Mouse (Mus musculus) cerebellum, adult 2 months (tissue): ENCODE measurements around the gene Fzd1. TPM values are rescaled to one million over a fixed set of nuclear protein-coding genes. Genes with fewer than 3 reads are reported as not detected.

Experiments used
- DNase-seq, 2 experiments: peaks; one replicate each; pipeline ENCODE4 v3.0.0; 2021
- H3K27ac ChIP-seq: fragments of 200-500 bp; 2 replicates; pipeline ENCODE4 v1.5.1; 2012; ENCODE audit warnings: low read length, control low read depth, inconsistent platforms; ENCODE audit not compliant: insufficient read depth
- H3K27me3 ChIP-seq: fragments of 200-500 bp; 2 replicates; pipeline ENCODE4 v1.6.1; 2012; ENCODE audit warnings: inconsistent platforms, mild to moderate bottlenecking, low read length, moderate library complexity; ENCODE audit not compliant: control insufficient read depth, insufficient read depth
- H3K4me1 ChIP-seq: fragments of 200-500 bp; 2 replicates; pipeline ENCODE4 v1.6.1; 2011; ENCODE audit warnings: low read length; ENCODE audit not compliant: control insufficient read depth, insufficient read depth
- H3K4me3 ChIP-seq: fragments of 200-500 bp; replicated peaks from 2 replicates; pipeline ENCODE3; 2011; ENCODE audit warnings: mild to moderate bottlenecking, low read depth, low read length, control low read depth; ENCODE audit not compliant: insufficient read depth
- CTCF ChIP-seq: fragments of 200-500 bp; IDR thresholded peaks from 2 replicates; pipeline ENCODE4 v1.5.1; 2011; ENCODE audit warnings: low read depth, mild to moderate bottlenecking, control low read depth, low read length, moderate library complexity, borderline replicate concordance; ENCODE audit not compliant: insufficient read depth
- POLR2A ChIP-seq: fragments of 200-500 bp; IDR thresholded peaks from 2 replicates; pipeline ENCODE4 v1.6.1; 2011; ENCODE audit warnings: low read length, control low read depth, borderline replicate concordance; ENCODE audit not compliant: insufficient read depth
- WGBS: fragments of 180-500 bp; shearing (Covaris S2); methylation state at CpG from one replicate; pipeline ENCODE4 v1.1.7; 2018; 5-methylcytosine and 5-hydroxymethylcytosine counted together
- polyA plus RNA-seq: library from polyadenylated mRNA; depleted of rRNA; stranded (reverse); fragments of >200 nt; gene quantifications from 2 replicates; pipeline ENCODE4 v1.2.3, GENCODE M21; 2012

Fzd1 gene
- polyA plus RNA-seq, 1 experiment: 29.7 TPM

- Histone ChIP-seq H3K4me1 (no peaks in the 10 kb centered on the region), H3K27me3 (no peaks in the 10 kb centered on the region), H3K27ac (no peak overlapping the region), H3K4me3 (no peak overlapping the region)
- 45% methylated on average over 6 of the region's 6 CpGs for WGBS
- DNase-seq: no peak
- no peak for TF ChIP-seq POLR2A
- TF ChIP-seq CTCF: no peak
Observed at GRCm38 (mm10) chr5:4737013-4737412, 20.8 kb downstream of the Fzd1 start.

- no peak overlapping the region for H3K4me3 ChIP-seq
- WGBS: 83% methylated on average over 7 of the region's 7 CpGs
- H3K27me3 ChIP-seq: no peaks in the 10 kb centered on the region
- DNase-seq: no peak
- TF ChIP-seq CTCF (no peak), POLR2A (no peak)
- no peak overlapping the region for H3K27ac ChIP-seq
- no peaks in the 10 kb centered on the region for H3K4me1 ChIP-seq
Observed at GRCm38 (mm10) chr5:4735461-4735860, 22.4 kb downstream of the Fzd1 start.

- no peak overlapping the region for H3K4me3 ChIP-seq
- H3K27ac ChIP-seq: no peak overlapping the region
- no peak for DNase-seq
- TF ChIP-seq POLR2A: no peak
- no peak for TF ChIP-seq CTCF
- no peaks in the 10 kb centered on the region for H3K27me3 ChIP-seq
- H3K4me1 ChIP-seq: no peaks in the 10 kb centered on the region
- WGBS: 93% methylated on average over 4 of the region's 4 CpGs
Observed at GRCm38 (mm10) chr5:4733239-4733638, 24.6 kb downstream of the Fzd1 start.

GRCm38 (mm10) chr5:4732241-4733229, 25.3 kb downstream of the Fzd1 start:
- DNase-seq: no peak
- no peaks in the 10 kb centered on the region for H3K4me1 ChIP-seq
- TF ChIP-seq CTCF (no peak), POLR2A (no peak)
- 53% methylated on average over 10 of the region's 10 CpGs for WGBS
- no peak overlapping the region for H3K4me3 ChIP-seq
- no peak overlapping the region for H3K27ac ChIP-seq
- H3K27me3 ChIP-seq: no peaks in the 10 kb centered on the region

GRCm38 (mm10) chr5:4731743-4732215, 26.1 kb downstream of the Fzd1 start:
- no peak for DNase-seq
- Histone ChIP-seq H3K27ac (no peak overlapping the region), H3K27me3 (no peaks in the 10 kb centered on the region), H3K4me3 (no peak overlapping the region), H3K4me1 (no peaks in the 10 kb centered on the region)
- 46% methylated on average over 5 of the region's 5 CpGs for WGBS
- TF ChIP-seq CTCF: no peak
- no peak for TF ChIP-seq POLR2A

- H3K4me3 ChIP-seq: no peak overlapping the region
- no peak for DNase-seq
- no peaks in the 10 kb centered on the region for H3K4me1 ChIP-seq
- no peak overlapping the region for H3K27ac ChIP-seq
- no peaks in the 10 kb centered on the region for H3K27me3 ChIP-seq
- WGBS: 94% methylated on average over 3 of the region's 3 CpGs
- TF ChIP-seq CTCF (no peak), POLR2A (no peak)
Observed at GRCm38 (mm10) chr5:4731064-4731463, 26.8 kb downstream of the Fzd1 start.
